Mouse (Mus musculus): ENCODE results near the gene Thoc5. TPM values are rescaled to one million over a fixed set of nuclear protein-coding genes. Genes with fewer than 3 reads are reported as not detected.
A peak's percentile ranks its signal among the peaks of the same experiment; 100 is the strongest.

Gene Thoc5
- polyA plus RNA-seq, 1 experiment from 2014 or later: 56.1 TPM

- Histone ChIP-seq H3K27me3 (ENCODE audit: control insufficient read depth, insufficient read depth, low read length) (no peaks in the 10 kb centered on the region), H3K9ac (replicated peaks; ENCODE audit: low read length) (no peak overlapping the region), H3K4me3 (ENCODE audit: low read depth, low read length) (no peak overlapping the region), H3K4me1 (ENCODE audit: control insufficient read depth, insufficient read depth, low read length) (no peaks in the 10 kb centered on the region), H3K4me2 (ENCODE audit: low read depth, low read length) (no peak overlapping the region), H3K9me3 (replicated peaks; ENCODE audit: control insufficient read depth, low read length) (no peaks in the 10 kb centered on the region), H3K27ac (replicated peaks; ENCODE audit: low read depth, low read length) (no peak overlapping the region), H3K36me3 (replicated peaks; ENCODE audit: control insufficient read depth, insufficient read depth, low read depth, low read length) (peaks cover 8% of the 10 kb centered on the region)
- ATAC-seq (replicated peaks; ENCODE audit: insufficient number of reproducible peaks, low FRiP score, low TSS enrichment, low read depth) (no peak), DNase-seq (ENCODE audit: low spot score) (no peak)
- WGBS: 85% methylated on average over 7 of the region's 7 CpGs
Observed at GRCm38 (mm10) chr11:4921751-4922150, 26.6 kb downstream of the Thoc5 start.

GRCm38 (mm10) chr11:4927224-4927623 lies 32.1 kb downstream of the Thoc5 start:
- ATAC-seq (replicated peaks; ENCODE audit: insufficient number of reproducible peaks, low FRiP score, low TSS enrichment, low read depth) (no peak), DNase-seq (ENCODE audit: low spot score) (no peak)
- H3K9me3 ChIP-seq (replicated peaks; ENCODE audit: control insufficient read depth, low read length): no peaks in the 10 kb centered on the region
- H3K27ac ChIP-seq (replicated peaks; ENCODE audit: low read depth, low read length): no peak overlapping the region
- 93% methylated on average over 3 of the region's 3 CpGs for WGBS
- no peak overlapping the region for H3K9ac ChIP-seq (replicated peaks; ENCODE audit: low read length)
- H3K4me2 ChIP-seq (ENCODE audit: low read depth, low read length): no peak overlapping the region
- H3K4me1 ChIP-seq (ENCODE audit: control insufficient read depth, insufficient read depth, low read length): no peaks in the 10 kb centered on the region
- no peak overlapping the region for H3K4me3 ChIP-seq (ENCODE audit: low read depth, low read length)
- H3K27me3 ChIP-seq (ENCODE audit: control insufficient read depth, insufficient read depth, low read length): no peaks in the 10 kb centered on the region
- H3K36me3 ChIP-seq (replicated peaks; ENCODE audit: control insufficient read depth, insufficient read depth, low read depth, low read length): peaks cover 8% of the 10 kb centered on the region; the same call in 1 of the 2 replicates

GRCm38 (mm10) chr11:4931009-4931601 lies 36.0 kb downstream of the Thoc5 start:
- ATAC-seq (replicated peaks; ENCODE audit: insufficient number of reproducible peaks, low FRiP score, low TSS enrichment, low read depth) (no peak), DNase-seq (ENCODE audit: low spot score) (peak; percentile 23)
- no peaks in the 10 kb centered on the region for H3K4me1 ChIP-seq (ENCODE audit: control insufficient read depth, insufficient read depth, low read length)
- no peak overlapping the region for H3K9ac ChIP-seq (replicated peaks; ENCODE audit: low read length)
- H3K9me3 ChIP-seq (replicated peaks; ENCODE audit: control insufficient read depth, low read length): no peaks in the 10 kb centered on the region
- 76% methylated on average over 1 of the region's 1 CpGs for WGBS
- H3K4me2 ChIP-seq (ENCODE audit: low read depth, low read length): no peak overlapping the region
- H3K27me3 ChIP-seq (ENCODE audit: control insufficient read depth, insufficient read depth, low read length): no peaks in the 10 kb centered on the region
- H3K4me3 ChIP-seq (ENCODE audit: low read depth, low read length): no peak overlapping the region
- H3K36me3 ChIP-seq (replicated peaks; ENCODE audit: control insufficient read depth, insufficient read depth, low read depth, low read length): 0 out of 2 replicates have a peak, but pooled peaks cover 3% of the 10 kb centered on the region
- no peak overlapping the region for H3K27ac ChIP-seq (replicated peaks; ENCODE audit: low read depth, low read length)

- Histone ChIP-seq H3K27me3 (ENCODE audit: control insufficient read depth, insufficient read depth, low read length) (no peaks in the 10 kb centered on the region), H3K9ac (replicated peaks; ENCODE audit: low read length) (no peak overlapping the region), H3K4me2 (ENCODE audit: low read depth, low read length) (no peak overlapping the region), H3K36me3 (replicated peaks; ENCODE audit: control insufficient read depth, insufficient read depth, low read depth, low read length) (no peaks in the 10 kb centered on the region), H3K27ac (replicated peaks; ENCODE audit: low read depth, low read length) (no peak overlapping the region), H3K4me1 (ENCODE audit: control insufficient read depth, insufficient read depth, low read length) (no peaks in the 10 kb centered on the region), H3K4me3 (ENCODE audit: low read depth, low read length) (no peak overlapping the region), H3K9me3 (replicated peaks; ENCODE audit: control insufficient read depth, low read length) (no peaks in the 10 kb centered on the region)
- ATAC-seq (replicated peaks; ENCODE audit: insufficient number of reproducible peaks, low FRiP score, low TSS enrichment, low read depth): no peak
- 79% methylated on average over 5 of the region's 5 CpGs for WGBS
- no peak for DNase-seq (ENCODE audit: low spot score)
Observed at GRCm38 (mm10) chr11:4936243-4936642, 41.1 kb downstream of the Thoc5 start.

- peak overlapping the region; percentile 87; the same call in 1 of the 2 replicates for H3K4me2 ChIP-seq (ENCODE audit: low read depth, low read length)
- H3K9me3 ChIP-seq (replicated peaks; ENCODE audit: control insufficient read depth, low read length): no peaks in the 10 kb centered on the region
- H3K27me3 ChIP-seq (ENCODE audit: control insufficient read depth, insufficient read depth, low read length): peaks cover 53% of the 10 kb centered on the region
- ATAC-seq (replicated peaks; ENCODE audit: insufficient number of reproducible peaks, low FRiP score, low TSS enrichment, low read depth) (peak; percentile 31; the same call in 1 of the 2 replicates), DNase-seq (ENCODE audit: low spot score) (no peak)
- H3K4me1 ChIP-seq (ENCODE audit: control insufficient read depth, insufficient read depth, low read length): peaks cover 7% of the 10 kb centered on the region; the same call in 1 of the 2 replicates
- H3K4me3 ChIP-seq (ENCODE audit: low read depth, low read length): no peak overlapping the region; the same call in 1 of the 2 replicates
- H3K36me3 ChIP-seq (replicated peaks; ENCODE audit: control insufficient read depth, insufficient read depth, low read depth, low read length): no peaks in the 10 kb centered on the region
- H3K27ac ChIP-seq (replicated peaks; ENCODE audit: low read depth, low read length): no peak overlapping the region
- H3K9ac ChIP-seq (replicated peaks; ENCODE audit: low read length): no peak overlapping the region
- 41% methylated on average over 13 of the region's 13 CpGs for WGBS
Observed at GRCm38 (mm10) chr11:4946530-4946929, 51.4 kb downstream of the Thoc5 start.

- H3K4me2 ChIP-seq (ENCODE audit: low read depth, low read length): peak overlapping the region; percentile 87
- H3K9me3 ChIP-seq (replicated peaks; ENCODE audit: control insufficient read depth, low read length): no peaks in the 10 kb centered on the region
- ATAC-seq (replicated peaks; ENCODE audit: insufficient number of reproducible peaks, low FRiP score, low TSS enrichment, low read depth) (peak; percentile 82), DNase-seq (ENCODE audit: low spot score) (peak; percentile 63)
- peak overlapping the region; percentile 28 for H3K9ac ChIP-seq (replicated peaks; ENCODE audit: low read length)
- no peak overlapping the region for H3K27ac ChIP-seq (replicated peaks; ENCODE audit: low read depth, low read length)
- under 1% methylated on average over 118 of the region's 120 CpGs for WGBS
- peaks cover 7% of the 10 kb centered on the region; the same call in 1 of the 2 replicates for H3K4me1 ChIP-seq (ENCODE audit: control insufficient read depth, insufficient read depth, low read length)
- peaks cover 56% of the 10 kb centered on the region for H3K27me3 ChIP-seq (ENCODE audit: control insufficient read depth, insufficient read depth, low read length)
- H3K36me3 ChIP-seq (replicated peaks; ENCODE audit: control insufficient read depth, insufficient read depth, low read depth, low read length): no peaks in the 10 kb centered on the region
- peak overlapping the region; percentile 45 for H3K4me3 ChIP-seq (ENCODE audit: low read depth, low read length)
Observed at GRCm38 (mm10) chr11:4946947-4947812, 52.1 kb downstream of the Thoc5 start.

- WGBS: 0% methylated on average over 8 of the region's 41 CpGs
- Histone ChIP-seq H3K4me1 (ENCODE audit: control insufficient read depth, insufficient read depth, low read length) (peaks cover 7% of the 10 kb centered on the region; the same call in 1 of the 2 replicates), H3K9me3 (replicated peaks; ENCODE audit: control insufficient read depth, low read length) (no peaks in the 10 kb centered on the region), H3K4me2 (ENCODE audit: low read depth, low read length) (peak within 1 kb of the TSS; percentile 87), H3K4me3 (ENCODE audit: low read depth, low read length) (peak within 1 kb of the TSS; percentile 45), H3K27ac (replicated peaks; ENCODE audit: low read depth, low read length) (no peak within 1 kb of the TSS), H3K9ac (replicated peaks; ENCODE audit: low read length) (peak within 1 kb of the TSS; percentile 28), H3K27me3 (ENCODE audit: control insufficient read depth, insufficient read depth, low read length) (peaks cover 61% of the 10 kb centered on the region), H3K36me3 (replicated peaks; ENCODE audit: control insufficient read depth, insufficient read depth, low read depth, low read length) (no peaks in the 10 kb centered on the region)
- DNase-seq (ENCODE audit: low spot score) (peak; percentile 6), ATAC-seq (replicated peaks; ENCODE audit: insufficient number of reproducible peaks, low FRiP score, low TSS enrichment, low read depth) (no peak)
Observed at GRCm38 (mm10) chr11:4947813-4948174, 52.7 kb downstream of the Thoc5 start, which contains the start of gene Nefh. TSS of gene Nefh (minus strand) at chr11:4948064.

GRCm38 (mm10) chr11:4948792-4949191 lies 53.7 kb downstream of the Thoc5 start:
- 28% methylated on average over 8 of the region's 8 CpGs for WGBS
- ATAC-seq (replicated peaks; ENCODE audit: insufficient number of reproducible peaks, low FRiP score, low TSS enrichment, low read depth): no peak

More at GRCm38 (mm10) chr11:4948792-4949191, 53.7 kb downstream of the Thoc5 start:
- no peaks in the 10 kb centered on the region for H3K9me3 ChIP-seq (replicated peaks; ENCODE audit: control insufficient read depth, low read length)
- peaks cover 7% of the 10 kb centered on the region; the same call in 1 of the 2 replicates for H3K4me1 ChIP-seq (ENCODE audit: control insufficient read depth, insufficient read depth, low read length)
- H3K27ac ChIP-seq (replicated peaks; ENCODE audit: low read depth, low read length): no peak overlapping the region
- peaks cover 63% of the 10 kb centered on the region for H3K27me3 ChIP-seq (ENCODE audit: control insufficient read depth, insufficient read depth, low read length)
- H3K4me3 ChIP-seq (ENCODE audit: low read depth, low read length): no peak overlapping the region
- DNase-seq (ENCODE audit: low spot score): no peak
- no peak overlapping the region for H3K9ac ChIP-seq (replicated peaks; ENCODE audit: low read length)
- H3K36me3 ChIP-seq (replicated peaks; ENCODE audit: control insufficient read depth, insufficient read depth, low read depth, low read length): no peaks in the 10 kb centered on the region
- no peak overlapping the region for H3K4me2 ChIP-seq (ENCODE audit: low read depth, low read length)
